Mouse (Mus musculus) lung, postnatal 14 days (tissue): ENCODE results near the gene Sh3pxd2a.
A peak's percentile ranks its signal among the peaks of the same experiment; 100 is the strongest.

Source experiments
- DNase-seq: peaks from one replicate; pipeline ENCODE4 v3.0.0; 2021

The Sh3pxd2a gene

GRCm38 (mm10) chr19:47464304-47465241 is at the start of gene Sh3pxd2a:
TSS of gene Sh3pxd2a (minus strand) at chr19:47464401.
- peak; percentile 72 for DNase-seq

- no peak for DNase-seq
Measured at GRCm38 (mm10) chr19:47513618-47513897, 49.4 kb upstream of the Sh3pxd2a start.

- DNase-seq, result peak; percentile 62
Measured at GRCm38 (mm10) chr19:47512794-47513617, 48.8 kb upstream of the Sh3pxd2a start.

- DNase-seq, result peak; percentile 51
Measured at GRCm38 (mm10) chr19:47511958-47512357, 47.8 kb upstream of the Sh3pxd2a start.

- no peak for DNase-seq
Measured at GRCm38 (mm10) chr19:47511294-47511675, 47.1 kb upstream of the Sh3pxd2a start.

- DNase-seq, result peak; percentile 51
Measured at GRCm38 (mm10) chr19:47510473-47511293, 46.5 kb upstream of the Sh3pxd2a start.

- DNase-seq, result no peak
Measured at GRCm38 (mm10) chr19:47510135-47510472, 45.9 kb upstream of the Sh3pxd2a start.

- DNase-seq, result peak; percentile 58
Measured at GRCm38 (mm10) chr19:47508771-47509281, 44.6 kb upstream of the Sh3pxd2a start.

- no peak for DNase-seq
Measured at GRCm38 (mm10) chr19:47508191-47508590, 44.0 kb upstream of the Sh3pxd2a start.

- DNase-seq, result peak; percentile 74
Measured at GRCm38 (mm10) chr19:47507128-47508121, 43.2 kb upstream of the Sh3pxd2a start.

GRCm38 (mm10) chr19:47503625-47504024 is 39.4 kb upstream of the Sh3pxd2a start:
- peak; percentile 42 for DNase-seq

- no peak for DNase-seq
Measured at GRCm38 (mm10) chr19:47502563-47502962, 38.4 kb upstream of the Sh3pxd2a start.

- no peak for DNase-seq
Measured at GRCm38 (mm10) chr19:47500389-47501011, 36.3 kb upstream of the Sh3pxd2a start.

- DNase-seq, result no peak
Measured at GRCm38 (mm10) chr19:47499841-47500240, 35.6 kb upstream of the Sh3pxd2a start.

- DNase-seq, result no peak
Measured at GRCm38 (mm10) chr19:47498942-47499341, 34.7 kb upstream of the Sh3pxd2a start.

- DNase-seq, result no peak
Measured at GRCm38 (mm10) chr19:47497736-47498135, 33.5 kb upstream of the Sh3pxd2a start.

- no peak for DNase-seq
Measured at GRCm38 (mm10) chr19:47497313-47497712, 33.1 kb upstream of the Sh3pxd2a start.

- no peak for DNase-seq
Measured at GRCm38 (mm10) chr19:47493017-47493997, 29.1 kb upstream of the Sh3pxd2a start.

- no peak for DNase-seq
Measured at GRCm38 (mm10) chr19:47492422-47492821, 28.2 kb upstream of the Sh3pxd2a start.

GRCm38 (mm10) chr19:47491853-47492252 is 27.7 kb upstream of the Sh3pxd2a start:
- DNase-seq, result no peak
